ENCODE assay signal across 8 mouse cellular contexts in the genomic region with DNA sequence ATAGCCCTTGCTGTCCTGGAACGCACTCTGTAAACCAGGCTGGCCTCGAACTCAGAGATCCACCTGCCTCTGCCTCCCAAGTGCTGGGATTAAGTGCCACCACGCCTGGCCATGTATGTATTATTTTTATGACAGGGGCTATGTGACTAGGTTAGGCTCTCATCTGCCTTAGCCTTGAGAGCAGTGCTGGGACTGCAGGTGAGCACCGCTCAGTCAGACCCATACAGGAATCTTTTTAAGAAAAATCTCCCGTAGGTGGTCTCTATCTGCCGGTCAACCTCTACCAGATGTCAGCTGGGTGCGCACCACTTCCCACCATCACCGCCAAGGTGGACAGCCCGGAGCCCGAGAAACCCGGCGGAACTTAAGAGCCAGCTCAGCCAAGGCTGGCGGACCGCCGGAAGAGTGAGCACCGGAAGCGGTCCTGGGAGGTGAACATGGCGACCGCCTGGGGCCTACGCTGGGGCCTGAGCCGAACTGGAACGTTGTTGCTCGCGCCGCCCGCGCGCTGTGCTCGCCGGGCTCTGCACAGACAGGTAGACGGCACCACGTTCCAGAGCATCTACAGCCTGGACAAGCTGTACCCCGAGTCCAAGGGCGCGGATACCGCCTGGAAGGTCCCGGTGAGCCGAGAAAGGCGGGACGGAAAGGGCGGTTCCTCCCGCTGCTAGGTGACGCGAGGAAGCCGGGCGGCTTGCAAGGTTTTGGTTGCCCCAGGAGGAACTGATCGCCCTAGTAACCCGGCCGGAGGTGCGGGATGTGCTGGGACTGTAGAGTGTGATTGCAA. TPM values are rescaled to one million over a fixed set of nuclear protein-coding genes. Genes with fewer than 3 reads are reported as not detected.
DNase-seq lines count a peak whose midpoint lies in the region; ATAC-seq and TF ChIP-seq lines count a peak whose summit lies in the region.

A gene (plus strand): TSS at position 415 of the 787 bp plus-strand sequence.

- H3K27me3 ChIP-seq in erythroblast, embryonic 14.5 days (ENCODE audit: control insufficient read depth), result peaks cover 3% of the 10 kb centered on the region
- H3K27me3 ChIP-seq in heart, embryonic 12.5 days (replicated peaks), result no peaks in the 10 kb centered on the region
- H3K27me3 ChIP-seq in kidney, postnatal 0 days (ENCODE audit: insufficient read depth, low read length), result no peaks in the 10 kb centered on the region
- no peaks in the 10 kb centered on the region for H3K27me3 ChIP-seq in liver, embryonic 11.5 days (replicated peaks; ENCODE audit: control insufficient read depth, insufficient read depth, low read length)
- no peaks in the 10 kb centered on the region for H3K27me3 ChIP-seq in myocyte (ENCODE audit: control insufficient read depth, insufficient read depth, insufficient read length)

- peaks cover 29% of the 10 kb centered on the region for H3K36me3 ChIP-seq in erythroblast, embryonic 14.5 days (ENCODE audit: control insufficient read depth)
- H3K36me3 ChIP-seq in heart, embryonic 12.5 days, result peaks cover 27% of the 10 kb centered on the region
- H3K36me3 ChIP-seq in kidney, postnatal 0 days (ENCODE audit: insufficient read depth, low read length), result 0 out of 2 replicates have a peak, but pooled peaks cover 6% of the 10 kb centered on the region
- peaks cover 4% of the 10 kb centered on the region; the same call in 1 of the 2 replicates for H3K36me3 ChIP-seq in liver, embryonic 11.5 days (ENCODE audit: control insufficient read depth, insufficient read depth, low read length)
- no peaks in the 10 kb centered on the region for H3K36me3 ChIP-seq in myocyte (ENCODE audit: control insufficient read depth, insufficient read depth)

- peak within 1 kb of the TSS; percentile 91 for H3K9ac ChIP-seq in heart, embryonic 12.5 days
- peak within 1 kb of the TSS; percentile 92 for H3K9ac ChIP-seq in kidney, postnatal 0 days (ENCODE audit: low read depth, low read length)
- peak within 1 kb of the TSS; percentile 87 for H3K9ac ChIP-seq in liver, embryonic 11.5 days (ENCODE audit: low read depth, low read length)

- H3K4me2 ChIP-seq in heart, embryonic 12.5 days, result peak within 1 kb of the TSS; percentile 85
- H3K4me2 ChIP-seq in kidney, postnatal 0 days (ENCODE audit: low read length), result peak within 1 kb of the TSS; percentile 90
- peak within 1 kb of the TSS; percentile 92 for H3K4me2 ChIP-seq in liver, embryonic 11.5 days
- H3K4me2 ChIP-seq in myocyte (ENCODE audit: low read depth), result peak within 1 kb of the TSS; percentile 91

- 3% methylated on average over 50 of the region's 50 CpGs for WGBS in heart, embryonic 12.5 days
- 2% methylated on average over 50 of the region's 50 CpGs for WGBS in kidney, postnatal 0 days
- WGBS in liver, embryonic 11.5 days, result 3% methylated on average over 50 of the region's 50 CpGs

- H3K4me1 ChIP-seq in erythroblast, embryonic 14.5 days (ENCODE audit: control insufficient read depth), result peaks cover 25% of the 10 kb centered on the region
- H3K4me1 ChIP-seq in heart, embryonic 12.5 days (replicated peaks), result peaks cover 15% of the 10 kb centered on the region
- H3K4me1 ChIP-seq in kidney, postnatal 0 days (replicated peaks; ENCODE audit: insufficient read depth, low read length), result peaks cover 8% of the 10 kb centered on the region; the same call in 1 of the 2 replicates
- H3K4me1 ChIP-seq in liver, embryonic 11.5 days (replicated peaks; ENCODE audit: control insufficient read depth, insufficient read depth, low read length), result peaks cover 6% of the 10 kb centered on the region

- peak; percentile 91 for TF ChIP-seq POLR2A in myocyte (IDR thresholded peaks at IDR 0.05; ENCODE audit: insufficient read length, low read depth)

- H3K27ac ChIP-seq in heart, embryonic 12.5 days (ENCODE audit: poor library complexity, severe bottlenecking), result peak within 1 kb of the TSS; percentile 78
- peak within 1 kb of the TSS; percentile 82 for H3K27ac ChIP-seq in kidney, postnatal 0 days
- H3K27ac ChIP-seq in liver, embryonic 11.5 days (ENCODE audit: low read depth, low read length), result peak within 1 kb of the TSS; percentile 83

- no peaks in the 10 kb centered on the region for H3K9me3 ChIP-seq in erythroblast, embryonic 14.5 days (ENCODE audit: control insufficient read depth, low read length)
- H3K9me3 ChIP-seq in heart, embryonic 12.5 days (replicated peaks), result no peaks in the 10 kb centered on the region
- H3K9me3 ChIP-seq in kidney, postnatal 0 days (replicated peaks; ENCODE audit: low read length), result no peaks in the 10 kb centered on the region
- no peaks in the 10 kb centered on the region for H3K9me3 ChIP-seq in liver, embryonic 11.5 days (ENCODE audit: control insufficient read depth, low read length)

- no peak for TF ChIP-seq CTCF in kidney, postnatal 0 days (IDR thresholded peaks at IDR 0.05; ENCODE audit: low read depth)

- peak; percentile 61 for ATAC-seq in CD4-positive, CD25-positive, alpha-beta regulatory T cell, adult 4 months
- peak; percentile 90 for ATAC-seq in heart, embryonic 12.5 days (ENCODE audit: insufficient number of reproducible peaks, low FRiP score)
- ATAC-seq in kidney, postnatal 0 days (replicated peaks; ENCODE audit: low FRiP score, low read depth), result peak; percentile 87
- ATAC-seq in liver, embryonic 11.5 days (replicated peaks; ENCODE audit: low FRiP score), result peak; percentile 92

- peaks cover 21% of the 10 kb centered on the region for H3K79me2 ChIP-seq in myocyte (ENCODE audit: control insufficient read depth, insufficient read depth)

- H3ac ChIP-seq in myocyte (ENCODE audit: control insufficient read depth, insufficient read length), result peak within 1 kb of the TSS; percentile 2

- peak within 1 kb of the TSS; percentile 91 for H3K4me3 ChIP-seq in erythroblast, embryonic 14.5 days (replicated peaks)
- peak within 1 kb of the TSS; percentile 86 for H3K4me3 ChIP-seq in heart, embryonic 12.5 days
- H3K4me3 ChIP-seq in kidney, postnatal 0 days (replicated peaks; ENCODE audit: low read depth, low read length), result peak within 1 kb of the TSS; percentile 84
- peak within 1 kb of the TSS; percentile 92 for H3K4me3 ChIP-seq in liver, embryonic 11.5 days (ENCODE audit: low read depth, low read length)
- H3K4me3 ChIP-seq in myocyte, result peak within 1 kb of the TSS; percentile 66

- peak; percentile 66 for DNase-seq in brain, embryonic 18.5 days (ENCODE audit: low read depth, low spot score)
- DNase-seq in kidney, postnatal 0 days (ENCODE audit: low spot score), result peak; percentile 91
- peak; percentile 88 for DNase-seq in liver, embryonic 11.5 days (ENCODE audit: low spot score)
- peak; percentile 79 to 91 for DNase-seq in spleen, postnatal 4 days (ENCODE audit: low spot score in 2 of 2)

TF ChIP-seq in myocyte, 11 proteins besides CTCF, POLR2A, EP300 and RAD21:
- TF ChIP-seq POLR2AphosphoS2 (IDR thresholded peaks at IDR 0.05; ENCODE audit: insufficient read length, low read depth) (peak; percentile 84), SRF (IDR thresholded peaks at IDR 0.05; ENCODE audit: control insufficient read depth, insufficient read length, low read depth) (no peak), REST (IDR thresholded peaks at IDR 0.05; ENCODE audit: insufficient read depth, insufficient read length) (no peak), MYOG (IDR thresholded peaks at IDR 0.05; ENCODE audit: control insufficient read depth in 1 of 3, insufficient read depth in 1 of 3, insufficient read length in 2 of 3, low read depth in 2 of 3) (peak in 1 of 3 experiments; percentile 54), CEBPB (IDR thresholded peaks at IDR 0.05; ENCODE audit: insufficient read depth, poor library complexity, severe bottlenecking) (no peak), TCF3 (IDR thresholded peaks at IDR 0.05; ENCODE audit: insufficient read length, low read depth) (no peak), USF1 (IDR thresholded peaks at IDR 0.05; ENCODE audit: low read depth) (no peak), TCF12 (IDR thresholded peaks at IDR 0.05; ENCODE audit: insufficient read depth, poor library complexity, severe bottlenecking) (no peak), MYOD1 (IDR thresholded peaks at IDR 0.05; ENCODE audit: control insufficient read depth in 1 of 3, insufficient read length in 2 of 3, low read depth in 2 of 3) (no peak), MAX (IDR thresholded peaks at IDR 0.05; ENCODE audit: low read depth) (no peak), E2F4 (IDR thresholded peaks at IDR 0.05; ENCODE audit: insufficient read depth) (no peak)
TF ChIP-seq in myocyte: peak in this region for 2.

RNA-seq across cellular contexts. Expression of the gene that starts here (rescaled TPM):
- 100 to 1,000 TPM; 177 to 185 TPM for polyA plus RNA-seq in CD4-positive, CD25-positive, alpha-beta regulatory T cell, adult 4 months (2017; shearing (Covaris generic))
- polyA plus RNA-seq in erythroblast, embryonic 14.5 days (2012), result 5.7 and 6.6 TPM in 2 replicates
- polyA plus RNA-seq in heart, embryonic 12.5 days (2016; fragmentation: Nextera tagmentation; extraction: Ambion mirVana), result 156 and 162 TPM in 2 replicates
- polyA plus RNA-seq in kidney, postnatal 0 days (2015; fragmentation: Nextera tagmentation; extraction: Ambion mirVana), result 225 and 232 TPM in 2 replicates
- polyA plus RNA-seq in liver, embryonic 11.5 days (2014; fragmentation: Nextera tagmentation; extraction: Ambion mirVana), result 165 TPM in 2 replicates
- polyA plus RNA-seq in myocyte (2012; fragmentation: generic; extraction: Trizol), result 201 TPM

Comparison
In these comparisons a context has a peak if more than half of its experiments do, and no peak if none do; other contexts are left out.
1. Peak in every context shown above with its lines: DNase-seq, ATAC-seq, H3K4me3 ChIP-seq and H3K27ac ChIP-seq.
2. RNA of the gene that starts here (polyA plus RNA-seq): 225 to 232 TPM in kidney, postnatal 0 days, 201 TPM in myocyte (single experiment), 177 to 185 TPM in CD4-positive, CD25-positive, alpha-beta regulatory T cell, adult 4 months, 165 TPM in liver, embryonic 11.5 days and 156 to 162 TPM in heart, embryonic 12.5 days; 5.7 to 6.6 TPM in erythroblast, embryonic 14.5 days; every median in the first group is over 10 times any median in the second.